In the genomic region with DNA sequence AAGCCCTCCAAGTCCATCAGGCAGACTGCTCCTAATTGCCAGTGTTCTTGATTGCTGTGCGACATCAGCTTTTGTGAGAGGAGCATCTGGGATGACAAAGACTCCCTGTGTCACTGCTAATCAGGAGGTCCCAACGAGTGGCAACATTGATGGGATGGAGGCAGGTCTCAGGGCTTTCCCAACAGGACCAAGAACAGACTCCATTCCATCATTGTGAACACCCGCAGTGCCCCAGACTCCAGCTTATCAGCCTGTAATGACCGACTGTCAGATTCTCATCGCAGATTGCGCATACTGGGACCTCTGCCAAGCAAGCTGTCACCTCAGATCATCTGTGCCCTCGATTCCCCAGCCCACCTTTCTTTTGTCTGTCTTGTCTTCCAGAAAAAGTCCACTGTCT, we compare ENCODE assay signal across 19 mouse cellular contexts. TPM values are rescaled to one million over a fixed set of nuclear protein-coding genes. Genes with fewer than 3 reads are reported as not detected.
A peak's percentile ranks its signal among the peaks of the same experiment; 100 is the strongest.
DNase-seq lines count a peak whose midpoint lies in the region; ATAC-seq lines count a peak whose summit lies in the region.
"Had no signal": no experiment of that assay in that cellular context is flagged by ENCODE, and none has a peak within 500 bp of the region (broad histone marks: within the 10 kb centered on the region; RNA-seq: fewer than 3 reads in every experiment).

No protein-coding gene starts in this region.

- H3K9me3 ChIP-seq in heart, embryonic 10.5 days: no peaks in the 10 kb centered on the region
- H3K9me3 ChIP-seq in forebrain, embryonic 13.5 days (replicated peaks): no peaks in the 10 kb centered on the region
- H3K9me3 ChIP-seq: limb, embryonic 13.5 days; neural tube, embryonic 15.5 days; stomach, embryonic 15.5 days had no signal

- no peak overlapping the region for H3K4me3 ChIP-seq in heart, embryonic 10.5 days
- H3K4me3 ChIP-seq in forebrain, embryonic 13.5 days: no peak overlapping the region
- H3K4me3 ChIP-seq: heart, adult 2 months; limb, embryonic 13.5 days; neural tube, embryonic 15.5 days; stomach, embryonic 15.5 days had no signal

- no peak overlapping the region for H3K27ac ChIP-seq in heart, embryonic 10.5 days
- peak overlapping the region; percentile 63 for H3K27ac ChIP-seq in forebrain, embryonic 13.5 days
- H3K27ac ChIP-seq: heart, adult 2 months; limb, embryonic 13.5 days; neural tube, embryonic 15.5 days; stomach, embryonic 15.5 days had no signal

- peaks cover 34% of the 10 kb centered on the region for H3K27me3 ChIP-seq in heart, embryonic 10.5 days (ENCODE audit: insufficient read depth, poor library complexity, severe bottlenecking)
- no peaks in the 10 kb centered on the region for H3K27me3 ChIP-seq in forebrain, embryonic 13.5 days
- H3K27me3 ChIP-seq: limb, embryonic 13.5 days; neural tube, embryonic 15.5 days; stomach, embryonic 15.5 days had no signal

- H3K9ac ChIP-seq in forebrain, embryonic 13.5 days: no peak overlapping the region
- H3K9ac ChIP-seq: limb, embryonic 13.5 days; lung, embryonic 14.5 days; neural tube, embryonic 15.5 days; stomach, embryonic 15.5 days had no signal

- peak; percentile 74 for DNase-seq in heart, adult 11 months
- no peak for DNase-seq in heart, embryonic 10.5 days (ENCODE audit: low spot score)
- DNase-seq in cerebellum, adult 11-12 months: peak; percentile 81
- DNase-seq in layer of hippocampus, postnatal 10 days (ENCODE audit: low spot score in 2 of 2): peak; percentile 74 to 80
- DNase-seq in frontal cortex, postnatal 14 days (ENCODE audit: low spot score in 2 of 2): no peak
- no peak for DNase-seq in urinary bladder, adult 2 months (ENCODE audit: low spot score)
- no peak for DNase-seq in gastrocnemius, postnatal 36 days
- DNase-seq: adrenal gland, adult 8-10 months; heart, adult 2 months; kidney, postnatal 25 days; lung, embryonic 14.5 days; right cerebral cortex, postnatal 4 days had no signal

- no peak overlapping the region for H3K4me2 ChIP-seq in forebrain, embryonic 13.5 days
- H3K4me2 ChIP-seq: limb, embryonic 13.5 days; lung, embryonic 14.5 days; midbrain, embryonic 11.5 days; neural tube, embryonic 15.5 days; stomach, embryonic 15.5 days had no signal

- 56% methylated on average over 7 of the region's 7 CpGs for WGBS in heart, embryonic 10.5 days
- 35% methylated on average over 7 of the region's 7 CpGs for WGBS in forebrain, embryonic 13.5 days

- intact Hi-C loops in gastrocnemius, postnatal 36 days (cut with DNase I): no loop called here

- H3K36me3 ChIP-seq in heart, embryonic 10.5 days: no peaks in the 10 kb centered on the region
- H3K36me3 ChIP-seq in forebrain, embryonic 13.5 days (ENCODE audit: poor library complexity, severe bottlenecking): peaks cover 6% of the 10 kb centered on the region
- H3K36me3 ChIP-seq: limb, embryonic 13.5 days; neural tube, embryonic 15.5 days; stomach, embryonic 15.5 days had no signal

- peaks cover 27% of the 10 kb centered on the region; the same call in 1 of the 2 replicates for H3K4me1 ChIP-seq in heart, embryonic 10.5 days
- peaks cover 63% of the 10 kb centered on the region for H3K4me1 ChIP-seq in forebrain, embryonic 13.5 days
- H3K4me1 ChIP-seq: limb, embryonic 13.5 days; stomach, embryonic 15.5 days had no signal

- peak; percentile 55 for ATAC-seq in forebrain, embryonic 13.5 days

RNA-seq across cellular contexts. Expression of a gene that starts 7.9 kb away (rescaled TPM):
- polyA plus RNA-seq in heart, embryonic 10.5 days (2016; fragmentation: Nextera tagmentation; extraction: Ambion mirVana): 4.5 and 5.2 TPM in 2 replicates
- polyA plus RNA-seq in forebrain, embryonic 13.5 days (2015; fragmentation: Nextera tagmentation; extraction: Ambion mirVana): 29.7 and 40.4 TPM in 2 replicates
- total RNA-seq in layer of hippocampus, postnatal 10 days (2021): 10 to 100 TPM; 77.2 to 78.4 TPM
- 0.62 and 0.90 TPM in 2 replicates for polyA plus RNA-seq in urinary bladder, adult 2 months (2012; rRNA removed)
- under 1 TPM; 0.25 to 0.26 TPM for total RNA-seq in gastrocnemius, postnatal 36 days (2021)
- total RNA-seq: common myeloid progenitor, adult 5-6 weeks; MEL had no signal

Comparison
In these comparisons a context has a peak if more than half of its experiments do, and no peak if none do; other contexts are left out.
1. DNase-seq: peak in heart, adult 11 months (single experiment), cerebellum, adult 11-12 months (single experiment) and layer of hippocampus, postnatal 10 days (2 of 2); none in heart, embryonic 10.5 days (single experiment), frontal cortex, postnatal 14 days (0 of 2), urinary bladder, adult 2 months (single experiment) and gastrocnemius, postnatal 36 days (0 of 2).